Mouse (Mus musculus) G1E (cell line): ENCODE measurements at regions not wholly inside any gene's neighbourhood (a gene's known extent, or its start where the extent isn't known, plus 50 kb on each side); places are given as distances from the start of the nearest gene placed in this dataset.
"Not testable (repeated sequence)": the region's sequence is repeated elsewhere in the genome, so short reads cannot be mapped to it uniquely, and the experiment has no call there.

Source experiments
- ATAC-seq: 2 replicates; pipeline ENCODE4 v1.8.0; 2016; ENCODE audit warnings: mild to moderate bottlenecking; ENCODE audit not compliant: insufficient number of reproducible peaks, poor library complexity, low FRiP score, severe bottlenecking; ENCODE audit errors: extremely low read depth
- DNase-seq: peaks from one replicate; pipeline ENCODE4 v3.0.0; 2012; ENCODE audit warnings: low spot score
- H3K27me3 ChIP-seq: 2 replicates; pipeline ENCODE4 v1.6.1; 2012; ENCODE audit warnings: mild to moderate bottlenecking, low read length, inconsistent platforms; ENCODE audit not compliant: insufficient read depth
- H3K36me3 ChIP-seq: replicated peaks from 2 replicates; pipeline ENCODE3; 2012; ENCODE audit warnings: mild to moderate bottlenecking, inconsistent platforms
- H3K4me1 ChIP-seq: 2 replicates; pipeline ENCODE4 v1.6.1; 2012; ENCODE audit warnings: low read depth, low read length, inconsistent platforms, mixed read lengths; ENCODE audit not compliant: insufficient read depth
- H3K4me3 ChIP-seq: 2 replicates; pipeline ENCODE4 v1.5.1; 2012; ENCODE audit warnings: low read depth, mild to moderate bottlenecking, inconsistent platforms, low read length, moderate library complexity, mixed read lengths
- H3K9me3 ChIP-seq: replicated peaks from 2 replicates; pipeline ENCODE4 v1.6.1; 2012; ENCODE audit warnings: inconsistent platforms
- CTCF ChIP-seq: IDR thresholded peaks from 2 replicates; pipeline ENCODE4 v1.5.1; 2012; ENCODE audit warnings: low read depth, low read length, inconsistent platforms, mixed read lengths
- GATA1 ChIP-seq: IDR thresholded peaks from 2 replicates; pipeline ENCODE4 v1.6.1; 2012; ENCODE audit warnings: borderline replicate concordance, low read length, inconsistent platforms, mixed read lengths
- GATA2 ChIP-seq: IDR thresholded peaks from 2 replicates; pipeline ENCODE4 v1.6.1; 2012; ENCODE audit warnings: low read depth, low read length, inconsistent platforms, borderline replicate concordance
- POLR2AphosphoS5 ChIP-seq: IDR thresholded peaks from 2 replicates; pipeline ENCODE4 v1.6.1; 2012; ENCODE audit warnings: low read depth, low read length, inconsistent platforms; ENCODE audit not compliant: insufficient replicate concordance
- TAL1 ChIP-seq: conservative IDR thresholded peaks from 2 replicates; pipeline ENCODE4 v1.6.1; 2012; ENCODE audit warnings: low read depth, low read length, inconsistent platforms, mixed read lengths

DNA sequence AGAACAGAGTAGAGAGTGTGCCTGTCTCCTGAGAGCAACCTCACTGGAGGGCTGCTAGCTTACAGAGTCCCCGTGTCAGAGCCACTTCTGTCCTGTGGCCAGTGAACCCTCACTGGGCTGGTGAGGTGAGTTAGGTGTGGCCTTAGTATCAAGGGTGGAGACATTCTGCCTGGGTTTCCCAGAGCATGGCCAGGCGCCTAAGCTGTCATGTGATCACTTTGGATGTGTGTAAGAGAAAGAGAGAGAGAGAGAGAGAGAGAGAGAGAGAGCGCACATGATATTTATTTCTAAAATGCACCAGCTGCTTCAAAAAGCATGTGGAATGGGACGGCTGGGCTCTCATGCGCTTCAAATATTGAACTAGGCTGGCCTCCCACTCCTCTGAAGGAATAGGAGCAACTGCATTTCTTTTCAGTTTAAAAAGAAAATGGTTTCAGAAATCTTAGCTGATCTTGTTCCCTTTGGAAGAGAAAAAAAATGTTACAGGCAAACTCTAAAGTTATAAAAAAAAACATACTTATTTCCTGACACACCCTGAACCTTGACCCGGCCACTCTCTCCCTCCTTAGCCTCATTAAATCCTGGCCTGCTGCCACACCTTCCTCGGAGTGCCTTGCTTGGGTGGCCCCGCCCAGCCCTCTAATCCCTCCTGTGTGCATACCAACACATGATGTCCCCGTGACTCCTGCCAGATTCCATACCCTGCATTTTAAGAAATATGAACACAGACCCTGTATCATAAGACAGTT is 201.1 kb downstream of the Tcp10c start:
- H3K27me3 ChIP-seq, H3K36me3 ChIP-seq, H3K4me3 ChIP-seq, DNase-seq, H3K4me1 ChIP-seq, ATAC-seq: not testable (repeated sequence)
- peaks cover 46% of the 10 kb centered on the region for H3K9me3 ChIP-seq

DNA sequence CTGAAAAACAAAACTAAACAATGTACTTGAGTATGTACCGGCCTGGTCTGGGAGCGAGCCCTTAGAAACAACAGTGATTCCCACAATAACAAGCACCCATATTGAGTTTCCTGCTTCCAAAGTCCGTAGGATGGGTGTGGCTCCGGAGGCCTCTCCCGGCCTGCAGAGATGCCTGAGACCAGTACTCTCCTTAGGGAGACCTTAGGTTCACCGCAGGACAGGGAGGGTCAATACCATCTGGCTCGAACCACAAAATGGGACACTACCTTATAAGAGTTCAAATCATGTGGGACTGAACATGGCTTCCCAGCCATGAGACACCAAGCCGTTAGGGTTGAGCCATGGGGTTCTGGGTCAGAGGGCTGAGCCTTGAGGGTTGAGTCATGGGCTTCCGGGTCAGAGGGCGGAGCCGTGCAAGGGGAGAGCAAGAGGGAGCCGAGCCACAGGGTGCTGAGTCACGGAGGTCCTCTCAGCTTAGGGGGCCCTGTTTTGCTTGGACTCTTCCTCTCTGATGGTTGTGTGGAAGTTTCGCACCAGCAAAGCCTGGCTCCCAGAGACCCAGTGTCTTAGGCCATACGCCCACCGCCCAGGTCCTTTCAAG is 201.8 kb downstream of the Tcp10c start:
- H3K4me3 ChIP-seq, H3K27me3 ChIP-seq, H3K36me3 ChIP-seq, ATAC-seq, H3K4me1 ChIP-seq, DNase-seq: not testable (repeated sequence)
- peaks cover 47% of the 10 kb centered on the region for H3K9me3 ChIP-seq

- H3K9me3 ChIP-seq, result peaks cover 56% of the 10 kb centered on the region
- DNase-seq (no peak), ATAC-seq (no peak)
- H3K27me3 ChIP-seq, result no peaks in the 10 kb centered on the region
- TF ChIP-seq CTCF (no peak), TAL1 (no peak), GATA1 (no peak), POLR2AphosphoS5 (no peak), GATA2 (no peak)
- H3K4me1 ChIP-seq, result no peaks in the 10 kb centered on the region
- no peak overlapping the region for H3K4me3 ChIP-seq
- H3K36me3 ChIP-seq, result no peaks in the 10 kb centered on the region
These were observed 201.5 kb upstream of the Afdn start for GRCm38 (mm10) chr17:13558863-13559262.

DNA sequence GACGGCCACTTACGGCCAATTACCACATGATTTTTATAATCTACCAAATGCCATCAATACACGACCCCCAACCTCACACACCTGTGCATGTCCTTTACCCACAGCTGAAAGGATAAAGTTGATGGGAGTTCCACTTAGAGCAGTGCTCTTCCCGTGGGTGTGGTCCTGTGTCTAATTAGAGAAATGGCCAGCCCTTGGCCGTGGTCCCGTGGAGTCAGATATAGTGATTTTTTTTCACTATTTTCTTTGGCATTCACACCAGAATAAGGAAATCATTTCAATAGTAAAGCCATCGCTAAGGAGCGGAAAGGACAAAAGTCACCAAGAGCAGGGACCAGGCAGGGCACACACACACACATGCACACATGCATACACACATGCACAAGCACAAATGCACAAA is 199.0 kb upstream of the Afdn start:
- no peaks in the 10 kb centered on the region for H3K27me3 ChIP-seq
- no peaks in the 10 kb centered on the region for H3K36me3 ChIP-seq
- DNase-seq (no peak), ATAC-seq (no peak)
- no peaks in the 10 kb centered on the region for H3K4me1 ChIP-seq
- no peak overlapping the region for H3K4me3 ChIP-seq
- TF ChIP-seq GATA2 (no peak), CTCF (no peak), GATA1 (no peak), TAL1 (no peak), POLR2AphosphoS5 (no peak)
- H3K9me3 ChIP-seq, result peaks cover 68% of the 10 kb centered on the region

DNA sequence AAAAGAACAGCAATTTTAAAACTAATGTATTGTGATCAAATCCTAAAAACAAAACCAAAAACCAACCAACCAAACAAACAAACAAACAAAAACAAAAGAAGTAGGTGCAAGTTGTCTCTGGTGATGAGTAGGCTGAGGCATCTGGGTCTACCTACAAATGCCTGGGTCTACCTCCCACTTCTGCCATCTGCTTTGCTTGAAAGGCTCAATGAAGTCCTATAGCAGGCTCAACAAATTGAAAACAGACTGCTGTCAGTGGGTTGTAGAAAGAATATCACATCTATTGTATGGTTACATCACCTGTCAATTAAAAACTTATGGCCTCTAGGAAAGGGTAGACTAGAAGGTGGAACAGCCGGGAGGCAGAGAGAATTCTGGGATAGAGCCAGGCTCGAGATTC is 197.4 kb upstream of the Afdn start:
- Histone ChIP-seq H3K36me3 (no peaks in the 10 kb centered on the region), H3K27me3 (no peaks in the 10 kb centered on the region), H3K4me3 (no peak overlapping the region), H3K4me1 (no peaks in the 10 kb centered on the region), H3K9me3 (peaks cover 81% of the 10 kb centered on the region)
- TF ChIP-seq CTCF (no peak), POLR2AphosphoS5 (no peak), GATA2 (no peak)
- ATAC-seq (no peak), DNase-seq (no peak)

- DNase-seq (no peak), ATAC-seq (no peak)
- Histone ChIP-seq H3K9me3 (peaks cover 80% of the 10 kb centered on the region), H3K4me1 (no peaks in the 10 kb centered on the region), H3K36me3 (no peaks in the 10 kb centered on the region), H3K27me3 (no peaks in the 10 kb centered on the region), H3K4me3 (no peak overlapping the region)
- TF ChIP-seq GATA1 (no peak), GATA2 (no peak), TAL1 (no peak), POLR2AphosphoS5 (no peak), CTCF (no peak)
These were observed 195.5 kb upstream of the Afdn start for GRCm38 (mm10) chr17:13564800-13565199.

- Histone ChIP-seq H3K4me3 (no peak overlapping the region), H3K36me3 (no peaks in the 10 kb centered on the region), H3K27me3 (no peaks in the 10 kb centered on the region), H3K4me1 (no peaks in the 10 kb centered on the region), H3K9me3 (peaks cover 69% of the 10 kb centered on the region)
- no peak for ATAC-seq
- TF ChIP-seq GATA2, result no peak
- no peak for TF ChIP-seq POLR2AphosphoS5
- no peak for TF ChIP-seq TAL1
- no peak for TF ChIP-seq CTCF
- no peak for TF ChIP-seq GATA1
- DNase-seq, result no peak
These were observed 193.7 kb upstream of the Afdn start for GRCm38 (mm10) chr17:13566680-13567079.
